Mouse (Mus musculus): ENCODE measurements around the gene Mapkapk5. TPM values are rescaled to one million over a fixed set of nuclear protein-coding genes. Genes with fewer than 3 reads are reported as not detected.

Mapkapk5 gene
- total RNA-seq (2015; ENCODE audit: low replicate concordance), result 117 and 163 TPM in 2 replicates
- total RNA-seq (2017; ENCODE audit: low replicate concordance), result 88.9 and 113 TPM in 2 replicates

GRCm38 (mm10) chr5:121545793-121546529 lies at the start of gene Mapkapk5:
Gene Mapkapk5, minus strand, starts transcription at chr5:121545905.
- ATAC-seq (replicated peaks; ENCODE audit: low FRiP score, poor library complexity, severe bottlenecking), result peak; percentile 89

GRCm38 (mm10) chr5:121594714-121595313 lies 49.1 kb upstream of the Mapkapk5 start:
- ATAC-seq (replicated peaks; ENCODE audit: low FRiP score, poor library complexity, severe bottlenecking), result no peak

GRCm38 (mm10) chr5:121593451-121594401 lies 48.0 kb upstream of the Mapkapk5 start, which contains the start of gene Aldh2:
Gene Aldh2, minus strand, starts transcription at chr5:121593824.
- ATAC-seq (replicated peaks; ENCODE audit: low FRiP score, poor library complexity, severe bottlenecking), result peak; percentile 85

GRCm38 (mm10) chr5:121592816-121593407 lies 47.2 kb upstream of the Mapkapk5 start:
- no peak for ATAC-seq (replicated peaks; ENCODE audit: low FRiP score, poor library complexity, severe bottlenecking)

- no peak for ATAC-seq (replicated peaks; ENCODE audit: low FRiP score, poor library complexity, severe bottlenecking)
Observed at GRCm38 (mm10) chr5:121592064-121592815, 46.5 kb upstream of the Mapkapk5 start.

GRCm38 (mm10) chr5:121591417-121592063 lies 45.8 kb upstream of the Mapkapk5 start:
- no peak for ATAC-seq (replicated peaks; ENCODE audit: low FRiP score, poor library complexity, severe bottlenecking)

- no peak for ATAC-seq (replicated peaks; ENCODE audit: low FRiP score, poor library complexity, severe bottlenecking)
Observed at GRCm38 (mm10) chr5:121589928-121590327, 44.2 kb upstream of the Mapkapk5 start.

- ATAC-seq (replicated peaks; ENCODE audit: low FRiP score, poor library complexity, severe bottlenecking), result 0 out of 2 replicates have a peak, but pooled peaks have one; percentile 23
Observed at GRCm38 (mm10) chr5:121586400-121587039, 40.8 kb upstream of the Mapkapk5 start.

GRCm38 (mm10) chr5:121585699-121586098 lies 40.0 kb upstream of the Mapkapk5 start:
- ATAC-seq (replicated peaks; ENCODE audit: low FRiP score, poor library complexity, severe bottlenecking), result no peak

- no peak for ATAC-seq (replicated peaks; ENCODE audit: low FRiP score, poor library complexity, severe bottlenecking)
Observed at GRCm38 (mm10) chr5:121585005-121585404, 39.3 kb upstream of the Mapkapk5 start.

- peak; percentile 62 for ATAC-seq (replicated peaks; ENCODE audit: low FRiP score, poor library complexity, severe bottlenecking)
Observed at GRCm38 (mm10) chr5:121583765-121584501, 38.2 kb upstream of the Mapkapk5 start.

GRCm38 (mm10) chr5:121581945-121582344 lies 36.2 kb upstream of the Mapkapk5 start:
- ATAC-seq (replicated peaks; ENCODE audit: low FRiP score, poor library complexity, severe bottlenecking), result no peak

- no peak for ATAC-seq (replicated peaks; ENCODE audit: low FRiP score, poor library complexity, severe bottlenecking)
Observed at GRCm38 (mm10) chr5:121576927-121577488, 31.3 kb upstream of the Mapkapk5 start.

GRCm38 (mm10) chr5:121575867-121576266 lies 30.2 kb upstream of the Mapkapk5 start:
- no peak for ATAC-seq (replicated peaks; ENCODE audit: low FRiP score, poor library complexity, severe bottlenecking)

GRCm38 (mm10) chr5:121574145-121574544 lies 28.4 kb upstream of the Mapkapk5 start:
- ATAC-seq (replicated peaks; ENCODE audit: low FRiP score, poor library complexity, severe bottlenecking), result no peak

- ATAC-seq (replicated peaks; ENCODE audit: low FRiP score, poor library complexity, severe bottlenecking), result no peak
Observed at GRCm38 (mm10) chr5:121570787-121571186, 25.1 kb upstream of the Mapkapk5 start.

GRCm38 (mm10) chr5:121569881-121570420 lies 24.2 kb upstream of the Mapkapk5 start:
- ATAC-seq (replicated peaks; ENCODE audit: low FRiP score, poor library complexity, severe bottlenecking), result no peak

All from erythroid progenitor cell, adult 5-6 weeks (primary cell).